Mouse (Mus musculus) midbrain, embryonic 11.5 days (tissue): ENCODE measurements around the gene Cpox. TPM values are rescaled to one million over a fixed set of nuclear protein-coding genes. Genes with fewer than 3 reads are reported as not detected.

Experiments used
- ATAC-seq: fragments of 200-750 bp; cut with Nextera tagmentation; 2 replicates; pipeline ENCODE4 v1.8.0; 2017; ENCODE audit warnings: moderate TSS enrichment, moderate library complexity; ENCODE audit not compliant: low FRiP score
- DNase-seq: peaks from one replicate; pipeline ENCODE4 v3.0.0; 2015; ENCODE audit warnings: low spot score; ENCODE audit errors: missing footprints
- H3K27ac ChIP-seq: fragments of 300-500 bp; sonication (generic); 2 replicates; pipeline ENCODE4 v1.5.1; 2014; ENCODE audit warnings: low read depth, low read length
- H3K27me3 ChIP-seq: fragments of 300-500 bp; sonication (generic); 2 replicates; pipeline ENCODE4 v1.6.1; 2014; ENCODE audit warnings: mild to moderate bottlenecking, low read length, moderate library complexity, mixed read lengths; ENCODE audit not compliant: control insufficient read depth, insufficient read depth
- H3K36me3 ChIP-seq: fragments of 300-500 bp; sonication (generic); 2 replicates; pipeline ENCODE4 v1.6.1; 2014; ENCODE audit warnings: mild to moderate bottlenecking, low read length, moderate library complexity, mixed read lengths; ENCODE audit not compliant: control insufficient read depth, insufficient read depth
- H3K4me1 ChIP-seq: fragments of 300-500 bp; sonication (generic); 2 replicates; pipeline ENCODE4 v1.6.1; 2014; ENCODE audit warnings: low read length; ENCODE audit not compliant: control insufficient read depth, insufficient read depth
- H3K4me2 ChIP-seq: fragments of 300-500 bp; sonication (generic); 2 replicates; pipeline ENCODE4 v1.6.1; 2014; ENCODE audit warnings: mild to moderate bottlenecking, moderate library complexity
- H3K4me3 ChIP-seq: fragments of 300-500 bp; sonication (generic); 2 replicates; pipeline ENCODE4 v1.5.1; 2014; ENCODE audit warnings: low read depth, low read length
- H3K9ac ChIP-seq: fragments of 300-500 bp; sonication (generic); 2 replicates; pipeline ENCODE4 v1.6.1; 2014; ENCODE audit warnings: low read length
- H3K9me3 ChIP-seq: fragments of 300-500 bp; sonication (generic); 2 replicates; pipeline ENCODE4 v1.6.1; 2016; ENCODE audit warnings: low read length; ENCODE audit not compliant: control insufficient read depth
- WGBS: fragments of 180-500 bp; shearing (Covaris S2); extraction: QIAGEN DNeasy Blood & Tissue Kit; methylation state at CpG from one replicate; pipeline ENCODE4 v1.1.7; 2014; 5-methylcytosine and 5-hydroxymethylcytosine counted together
- polyA plus RNA-seq: library from polyadenylated mRNA; unstranded; fragments of >200 nt; fragmentation: Nextera tagmentation; extraction: Ambion mirVana; gene quantifications from 2 replicates; pipeline ENCODE4 v1.2.1, GENCODE M21; 2014

Gene Cpox
- polyA plus RNA-seq, 1 experiment from 2014 or later, result 16.7 TPM

DNA sequence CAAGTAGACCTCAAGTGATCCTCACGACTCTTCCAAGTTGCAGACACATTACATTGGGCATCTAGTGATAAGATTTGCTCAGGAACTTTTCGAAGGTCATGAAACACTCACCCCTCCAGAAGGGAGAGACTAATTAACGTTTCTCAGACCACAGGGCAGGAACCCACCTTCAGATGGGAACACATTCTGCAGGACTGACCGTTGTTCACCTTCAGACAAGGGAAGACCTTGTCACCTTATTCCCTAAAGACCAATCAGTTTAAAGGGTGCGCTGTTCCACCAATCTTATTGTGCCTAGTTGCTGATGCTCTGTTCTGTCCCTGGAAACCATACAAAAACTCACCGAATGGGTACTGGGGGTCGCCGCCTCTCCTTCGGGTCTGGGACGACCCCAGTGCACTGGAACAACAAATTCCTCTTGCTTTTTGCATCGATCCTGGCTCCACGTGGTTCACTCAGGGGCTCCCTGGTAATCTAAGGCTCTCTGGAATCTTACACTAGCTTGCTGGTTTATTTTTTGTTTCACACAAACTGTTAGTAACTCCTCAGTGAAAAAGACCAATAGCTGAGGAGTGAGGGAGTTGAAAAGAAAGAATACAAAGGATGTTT lies 30.8 kb downstream of the Cpox start:
- no peaks in the 10 kb centered on the region for H3K27me3 ChIP-seq
- ATAC-seq (no peak), DNase-seq (no peak)
- H3K36me3 ChIP-seq, result no peaks in the 10 kb centered on the region
- no peak overlapping the region for H3K9ac ChIP-seq
- WGBS, result 91% methylated on average over 12 of the region's 12 CpGs
- H3K27ac ChIP-seq, result no peak overlapping the region
- no peaks in the 10 kb centered on the region for H3K9me3 ChIP-seq
- H3K4me3 ChIP-seq, result no peak overlapping the region
- no peaks in the 10 kb centered on the region for H3K4me1 ChIP-seq
- H3K4me2 ChIP-seq, result no peak overlapping the region

DNA sequence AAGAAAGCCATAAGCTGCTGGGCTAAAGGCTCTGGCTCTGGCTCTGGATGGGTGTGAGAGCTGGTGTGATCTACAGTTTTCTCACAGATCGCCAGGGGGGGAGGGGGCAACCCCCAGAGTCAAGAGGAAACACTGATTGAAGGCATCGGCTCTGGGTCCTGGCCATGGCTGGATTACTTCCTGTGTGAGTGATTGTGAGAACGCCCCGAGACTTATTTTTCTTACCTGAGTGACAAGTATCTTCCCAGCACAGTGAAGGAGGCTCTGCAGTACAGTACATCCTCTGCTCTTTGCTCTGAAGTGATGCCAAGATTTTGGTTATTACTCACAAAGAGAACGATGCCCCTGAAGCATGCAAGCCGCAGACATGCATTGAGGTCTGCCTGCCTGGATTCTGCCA lies 31.7 kb downstream of the Cpox start:
- Histone ChIP-seq H3K4me3 (no peak overlapping the region), H3K9ac (no peak overlapping the region), H3K27me3 (no peaks in the 10 kb centered on the region), H3K4me1 (no peaks in the 10 kb centered on the region), H3K27ac (no peak overlapping the region), H3K4me2 (no peak overlapping the region), H3K36me3 (no peaks in the 10 kb centered on the region), H3K9me3 (no peaks in the 10 kb centered on the region)
- no peak for DNase-seq
- 78% methylated on average over 6 of the region's 6 CpGs for WGBS
- ATAC-seq, result no peak

DNA sequence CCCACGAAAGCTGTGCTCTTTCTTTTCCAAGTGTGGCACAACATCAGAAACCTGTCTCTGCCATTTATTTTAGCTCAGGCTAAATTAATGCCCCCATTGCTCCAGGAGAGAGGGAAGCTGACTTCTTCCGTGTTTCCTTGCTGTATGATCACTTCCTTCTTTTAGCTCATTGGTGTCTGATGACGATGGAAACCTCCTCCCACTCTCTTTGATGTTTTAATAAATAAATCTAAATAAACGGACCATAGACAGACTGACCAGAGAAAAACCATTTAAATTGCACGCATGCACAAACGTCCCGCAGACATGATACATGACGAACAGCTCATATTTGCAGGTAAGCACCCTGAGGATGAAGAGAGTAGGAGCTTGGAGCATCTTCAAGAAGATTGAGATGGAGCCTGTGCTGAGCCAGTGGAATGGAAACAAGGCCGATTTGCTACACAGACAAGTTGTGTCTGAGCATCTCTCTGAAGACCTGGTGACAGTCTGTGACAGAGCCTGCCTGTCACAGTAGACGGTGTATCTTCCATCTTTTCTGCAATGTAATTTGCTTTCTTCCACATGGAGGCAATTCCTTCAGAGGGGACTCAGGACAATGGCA lies 32.3 kb downstream of the Cpox start:
- no peak for DNase-seq
- no peaks in the 10 kb centered on the region for H3K36me3 ChIP-seq
- no peaks in the 10 kb centered on the region for H3K4me1 ChIP-seq
- no peaks in the 10 kb centered on the region for H3K9me3 ChIP-seq
- no peak for ATAC-seq
- H3K9ac ChIP-seq, result no peak overlapping the region
- H3K27ac ChIP-seq, result no peak overlapping the region
- 89% methylated on average over 10 of the region's 10 CpGs for WGBS
- no peak overlapping the region for H3K4me2 ChIP-seq
- H3K27me3 ChIP-seq, result no peaks in the 10 kb centered on the region
- no peak overlapping the region for H3K4me3 ChIP-seq

DNA sequence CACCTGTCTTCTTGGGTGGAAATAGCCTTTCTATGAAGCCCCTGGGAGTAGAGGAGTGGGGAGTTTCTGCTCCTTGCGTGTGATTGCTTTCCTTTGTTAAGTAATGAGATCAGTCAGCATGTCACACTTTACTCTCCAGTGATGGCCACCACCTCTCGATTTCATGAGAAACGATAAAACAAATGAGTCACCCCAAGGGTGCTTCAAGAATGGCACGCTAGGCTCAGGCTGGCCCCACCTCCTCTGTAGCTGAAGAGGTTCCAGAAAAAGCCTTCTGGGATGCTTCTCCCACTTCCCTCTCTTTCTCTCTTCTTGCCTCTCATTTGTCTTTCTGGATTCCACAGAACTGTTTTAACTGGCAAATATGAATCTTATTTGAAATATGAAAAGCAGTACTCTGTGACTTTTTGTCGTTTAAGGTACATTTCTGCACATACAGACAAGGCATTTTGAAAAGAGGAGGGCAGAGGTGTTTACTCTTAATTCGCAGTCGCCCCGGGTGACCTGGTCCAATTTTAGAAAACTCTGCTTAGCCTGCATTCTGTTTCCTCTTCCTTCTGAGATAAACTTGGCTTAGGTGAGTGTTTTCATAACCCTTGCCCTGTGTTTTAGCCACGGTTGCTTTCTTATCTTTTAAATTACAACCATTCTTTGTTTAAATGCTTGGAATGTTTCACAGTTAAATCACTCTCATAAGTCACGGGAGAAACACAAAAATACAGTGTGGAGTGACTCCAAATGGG lies 33.5 kb downstream of the Cpox start:
- 61% methylated on average over 10 of the region's 10 CpGs for WGBS
- no peak overlapping the region for H3K9ac ChIP-seq

DNA sequence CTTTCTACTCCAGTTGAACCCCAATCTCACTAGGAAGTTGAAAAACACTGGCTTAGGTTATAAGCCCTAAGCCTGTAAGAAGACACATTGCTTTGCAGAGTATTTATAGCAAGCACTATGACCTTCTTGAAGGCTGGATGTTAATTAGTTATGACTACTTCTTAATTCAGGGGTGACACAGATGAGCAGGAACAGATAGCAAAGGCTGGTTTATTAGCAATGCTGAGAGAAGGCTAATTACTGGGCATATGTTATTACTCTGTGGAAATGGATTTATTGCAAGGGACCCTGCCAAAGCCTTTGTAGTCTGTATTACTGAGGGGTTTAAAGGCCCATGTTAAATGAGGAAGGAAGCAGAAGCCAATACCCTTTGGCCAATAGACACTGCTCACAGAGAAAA lies 34.9 kb downstream of the Cpox start:
- no peak overlapping the region for H3K27ac ChIP-seq
- no peak overlapping the region for H3K9ac ChIP-seq
- no peaks in the 10 kb centered on the region for H3K4me1 ChIP-seq
- no peak overlapping the region for H3K4me3 ChIP-seq
- no peak overlapping the region for H3K4me2 ChIP-seq
- ATAC-seq (no peak), DNase-seq (no peak)
- no peaks in the 10 kb centered on the region for H3K27me3 ChIP-seq
- H3K9me3 ChIP-seq, result no peaks in the 10 kb centered on the region
- no peaks in the 10 kb centered on the region for H3K36me3 ChIP-seq

More for the DNA sequence above, 33.5 kb downstream of the Cpox start:
- no peaks in the 10 kb centered on the region for H3K36me3 ChIP-seq
- ATAC-seq, result no peak
- H3K4me2 ChIP-seq, result no peak overlapping the region
- no peak for DNase-seq
- H3K9me3 ChIP-seq, result no peaks in the 10 kb centered on the region
- no peak overlapping the region for H3K4me3 ChIP-seq
- no peak overlapping the region for H3K27ac ChIP-seq
- no peaks in the 10 kb centered on the region for H3K4me1 ChIP-seq
- H3K27me3 ChIP-seq, result no peaks in the 10 kb centered on the region

DNA sequence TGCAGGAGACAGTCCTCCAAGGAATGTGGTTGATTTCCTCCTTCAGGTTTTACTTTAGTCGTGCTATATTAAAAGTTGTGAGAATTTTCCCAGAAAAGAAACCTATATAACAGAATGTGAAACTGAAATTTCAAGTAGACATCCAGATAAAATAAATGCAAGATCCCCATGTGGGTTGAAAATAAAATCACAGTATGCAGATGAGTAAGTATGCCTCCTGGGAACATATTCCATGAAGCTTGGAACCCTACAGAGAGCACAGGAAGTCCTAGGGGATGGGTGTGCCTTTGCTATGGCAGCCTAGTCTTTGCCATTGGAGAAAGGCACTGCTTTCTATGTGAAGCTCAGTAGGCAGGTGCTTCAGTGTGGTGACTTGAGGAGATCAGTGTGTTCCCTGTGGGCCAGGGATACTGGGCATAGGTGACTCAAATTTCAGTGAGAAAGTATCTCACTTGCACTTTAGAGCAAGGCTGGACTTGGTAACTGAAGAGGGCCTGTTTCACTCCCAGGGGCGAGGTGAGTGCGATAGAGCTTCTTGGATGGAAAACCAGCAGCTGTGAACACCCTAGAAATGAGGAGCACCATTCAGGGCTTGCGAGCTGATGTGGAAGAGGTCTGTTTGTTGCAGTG lies 37.3 kb downstream of the Cpox start:
- Histone ChIP-seq H3K27me3 (no peaks in the 10 kb centered on the region), H3K36me3 (no peaks in the 10 kb centered on the region), H3K27ac (no peak overlapping the region), H3K9ac (no peak overlapping the region), H3K4me3 (no peak overlapping the region), H3K4me1 (no peaks in the 10 kb centered on the region), H3K9me3 (no peaks in the 10 kb centered on the region), H3K4me2 (no peak overlapping the region)
- WGBS, result 91% methylated on average over 4 of the region's 4 CpGs
- ATAC-seq (no peak), DNase-seq (no peak)

DNA sequence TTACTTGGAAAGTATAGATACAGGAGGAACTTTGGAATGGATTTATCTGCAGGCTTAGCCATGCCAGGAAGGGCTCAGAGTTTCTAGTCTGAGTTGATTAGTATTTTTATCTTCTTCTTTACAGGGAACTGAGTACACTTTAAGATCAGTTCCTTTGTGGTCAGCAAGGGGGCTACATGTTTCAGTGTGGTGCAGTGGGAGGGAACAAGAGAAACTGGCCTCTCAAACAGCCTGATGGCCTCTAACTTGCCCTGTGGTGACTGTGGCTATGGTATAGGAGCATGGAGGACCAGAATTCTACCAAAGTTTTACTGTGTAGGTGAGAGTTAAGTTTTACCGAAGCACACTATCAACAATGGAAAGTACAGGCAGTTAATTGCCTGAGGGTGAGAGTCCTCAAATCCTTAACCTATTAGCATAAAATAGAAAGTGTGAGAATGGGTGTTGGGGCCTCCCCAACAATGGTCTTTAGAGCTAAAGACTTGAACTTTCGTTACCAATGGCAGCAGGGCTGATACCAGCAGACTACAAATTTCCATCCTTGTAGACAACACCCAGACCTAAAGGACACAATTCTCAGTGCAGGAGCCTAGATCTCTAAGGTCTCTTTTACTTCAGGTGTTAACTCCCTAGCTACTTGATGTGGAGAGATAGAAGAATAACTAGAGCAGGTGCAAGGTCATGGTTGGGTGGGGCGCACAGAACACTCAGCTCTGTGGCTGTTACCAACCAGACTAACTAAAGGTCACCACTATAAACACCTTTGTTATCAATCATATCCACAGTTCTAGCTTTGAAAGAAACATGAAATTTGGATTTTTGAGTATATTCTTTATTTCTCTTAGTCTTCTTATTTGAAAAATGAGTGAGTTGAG lies 38.7 kb downstream of the Cpox start:
- no peak for DNase-seq
- ATAC-seq, result no peak
- Histone ChIP-seq H3K4me3 (no peak overlapping the region), H3K4me2 (no peak overlapping the region), H3K36me3 (no peaks in the 10 kb centered on the region), H3K27ac (no peak overlapping the region), H3K9me3 (no peaks in the 10 kb centered on the region), H3K4me1 (no peaks in the 10 kb centered on the region), H3K9ac (no peak overlapping the region), H3K27me3 (no peaks in the 10 kb centered on the region)
- 83% methylated on average over 3 of the region's 3 CpGs for WGBS

DNA sequence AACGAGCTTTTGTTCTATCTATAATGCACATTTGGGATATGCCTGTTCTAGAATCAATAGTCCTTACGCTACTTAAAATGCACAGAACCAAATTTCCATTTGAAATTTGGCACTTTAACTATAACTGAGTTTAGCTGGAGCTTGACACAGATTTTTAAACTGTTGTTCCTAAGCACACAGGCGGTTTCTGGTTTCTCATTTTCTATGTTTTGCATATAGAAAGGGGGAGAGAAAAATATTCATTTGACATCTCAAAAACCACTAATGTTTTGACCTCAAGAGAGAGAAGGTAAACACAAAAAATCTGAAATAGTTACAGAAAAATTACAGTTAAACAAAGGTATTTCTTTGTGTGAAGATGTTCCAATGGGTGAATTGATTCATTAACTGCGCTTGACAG lies 39.4 kb downstream of the Cpox start:
- H3K27me3 ChIP-seq, result no peaks in the 10 kb centered on the region
- 78% methylated on average over 4 of the region's 4 CpGs for WGBS

More for the DNA sequence above, 39.4 kb downstream of the Cpox start:
- Histone ChIP-seq H3K9me3 (no peaks in the 10 kb centered on the region), H3K36me3 (no peaks in the 10 kb centered on the region), H3K4me2 (no peak overlapping the region), H3K27ac (no peak overlapping the region), H3K4me3 (no peak overlapping the region), H3K9ac (no peak overlapping the region), H3K4me1 (no peaks in the 10 kb centered on the region)
- no peak for DNase-seq
- no peak for ATAC-seq
